Mouse (Mus musculus) activated CD4-positive, CD25-positive, alpha-beta regulatory T cell, adult 4 months (primary cell): ENCODE data around the gene Irak3. TPM values are rescaled to one million over a fixed set of nuclear protein-coding genes. Genes with fewer than 3 reads are reported as not detected.
"Not testable (repeated sequence)": the region's sequence is repeated elsewhere in the genome, so short reads cannot be mapped to it uniquely, and the experiment has no call there.

Source experiments
- ATAC-seq: one replicate; pipeline ENCODE4 v1.8.0; 2017
- polyA plus RNA-seq, 2 experiments: library from polyadenylated mRNA; unstranded; fragments of 100-300 nt; shearing (Covaris generic); gene quantifications; one replicate each; pipeline ENCODE4 v1.2.1; 2017

The Irak3 gene
- polyA plus RNA-seq, result 1 to 10 TPM in 1 of 2 experiments, under 1 TPM in 1; 0.69 to 1.4 TPM

- peak; percentile 77 for ATAC-seq
Observed at GRCm38 (mm10) chr10:120201961-120202402, at the start of gene Irak3. Gene Irak3 (minus strand): TSS chr10:120202130.

GRCm38 (mm10) chr10:120250911-120251683, 49.2 kb upstream of the Irak3 start:
- ATAC-seq, result no peak

GRCm38 (mm10) chr10:120246994-120247750, 45.2 kb upstream of the Irak3 start:
- ATAC-seq, result peak; percentile 99

- no peak for ATAC-seq
Observed at GRCm38 (mm10) chr10:120245681-120246080, 43.8 kb upstream of the Irak3 start.

GRCm38 (mm10) chr10:120242421-120242820, 40.5 kb upstream of the Irak3 start:
- no peak for ATAC-seq

- no peak for ATAC-seq
Observed at GRCm38 (mm10) chr10:120239476-120239875, 37.5 kb upstream of the Irak3 start.

- no peak for ATAC-seq
Observed at GRCm38 (mm10) chr10:120238241-120238640, 36.3 kb upstream of the Irak3 start.

GRCm38 (mm10) chr10:120236855-120237254, 34.9 kb upstream of the Irak3 start:
- ATAC-seq, result no peak

GRCm38 (mm10) chr10:120233655-120234367, 31.9 kb upstream of the Irak3 start:
- peak; percentile 70 for ATAC-seq

GRCm38 (mm10) chr10:120231718-120232117, 29.8 kb upstream of the Irak3 start:
- peak; percentile 21 for ATAC-seq

GRCm38 (mm10) chr10:120226871-120227661, 25.1 kb upstream of the Irak3 start, which contains the start of gene Llph:
Gene Llph (plus strand): TSS chr10:120227070.
- ATAC-seq, result peak; percentile 94

GRCm38 (mm10) chr10:120220776-120221175, 18.8 kb upstream of the Irak3 start:
- peak; percentile 84 for ATAC-seq

- peak; percentile 45 for ATAC-seq
Observed at GRCm38 (mm10) chr10:120219578-120220359, 17.8 kb upstream of the Irak3 start.

GRCm38 (mm10) chr10:120218996-120219395, 17.1 kb upstream of the Irak3 start:
- no peak for ATAC-seq

- not testable (repeated sequence) for ATAC-seq
Observed at GRCm38 (mm10) chr10:120217099-120217498, 15.2 kb upstream of the Irak3 start.

GRCm38 (mm10) chr10:120210096-120210495, 8.2 kb upstream of the Irak3 start:
- no peak for ATAC-seq

- ATAC-seq, result peak; percentile 78
Observed at GRCm38 (mm10) chr10:120209539-120209925, 7.6 kb upstream of the Irak3 start.

- peak; percentile 60 for ATAC-seq
Observed at GRCm38 (mm10) chr10:120208575-120209538, 6.9 kb upstream of the Irak3 start.

GRCm38 (mm10) chr10:120208015-120208414, 6.1 kb upstream of the Irak3 start:
- ATAC-seq, result no peak
